Mouse (Mus musculus) C2C12 (cell line): ENCODE measurements around the gene Olfr211.

Source experiments
- CEBPB ChIP-seq: IDR thresholded peaks from one replicate; pipeline ENCODE4 v1.6.1; 2011; ENCODE audit warnings: low read depth, mild to moderate bottlenecking, control low read depth, moderate library complexity
- CTCF ChIP-seq: IDR thresholded peaks from one replicate; pipeline ENCODE4 v1.5.1; 2011; ENCODE audit not compliant: control insufficient read depth, insufficient read depth, insufficient read length
- MAX ChIP-seq: IDR thresholded peaks from one replicate; pipeline ENCODE4 v1.6.1; 2011; ENCODE audit warnings: mild to moderate bottlenecking, control low read depth
- MYOG ChIP-seq: IDR thresholded peaks from one replicate; pipeline ENCODE4 v1.6.1; 2011; ENCODE audit not compliant: control insufficient read depth, insufficient read length; ENCODE audit errors: extremely low read depth
- USF1 ChIP-seq: IDR thresholded peaks from one replicate; pipeline ENCODE4 v1.6.1; 2011; ENCODE audit warnings: low read depth, mild to moderate bottlenecking, control low read depth, moderate library complexity

- TF ChIP-seq CTCF (no peak), MYOG (no peak), USF1 (no peak), CEBPB (no peak), MAX (no peak)
Measured at GRCm38 (mm10) chr6:116455781-116456180, 33.1 kb upstream of the Olfr211 start.
